Mouse (Mus musculus) liver, adult 2 months (tissue): ENCODE measurements around the gene Inhbb.

Source experiments
- CTCF ChIP-seq: fragments of 200-500 bp; IDR thresholded peaks from 2 replicates; pipeline ENCODE4 v1.5.1; 2011; ENCODE audit warnings: low read depth, low read length, control low read depth
- POLR2A ChIP-seq: fragments of 200-500 bp; IDR thresholded peaks from 2 replicates; pipeline ENCODE4 v1.6.1; 2011; ENCODE audit warnings: low read length, control low read depth; ENCODE audit not compliant: insufficient read depth; ENCODE audit errors: extremely low read depth

DNA sequence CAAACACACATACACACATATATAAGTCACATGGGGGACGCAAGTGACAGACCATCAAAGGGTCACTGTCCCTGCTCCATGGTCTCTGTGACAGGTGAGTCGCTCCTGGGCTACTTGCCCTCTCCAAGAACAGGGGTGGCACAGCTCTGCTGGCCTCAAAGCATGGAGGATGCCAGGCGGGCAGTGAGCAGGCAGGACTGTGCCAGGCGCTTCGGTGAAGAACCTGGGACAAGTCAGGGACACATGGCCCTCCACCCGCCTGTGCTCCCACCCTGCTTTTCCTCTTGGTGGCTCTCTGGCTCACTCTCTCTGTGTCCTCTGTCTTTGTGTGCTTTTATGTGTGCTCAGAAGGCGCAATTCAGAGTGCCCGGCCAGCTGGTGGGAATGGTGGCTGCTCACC is 5.4 kb downstream of the Inhbb start:
- TF ChIP-seq POLR2A = no peak
- TF ChIP-seq CTCF = no peak
